Mouse (Mus musculus): ENCODE measurements around the gene Cers2.

Cers2 gene

GRCm38 (mm10) chr3:95314486-95315093 lies at the start of gene Cers2:
Cers2 (plus strand) TSS chr3:95314791.
- DNase-seq (ENCODE audit: low spot score), result no peak

GRCm38 (mm10) chr3:95266052-95266451 lies 48.5 kb upstream of the Cers2 start:
- DNase-seq (ENCODE audit: low spot score), result no peak

- no peak for DNase-seq (ENCODE audit: low spot score)
These were observed 46.7 kb upstream of the Cers2 start for GRCm38 (mm10) chr3:95267855-95268254.

GRCm38 (mm10) chr3:95269789-95270188 lies 44.8 kb upstream of the Cers2 start:
- DNase-seq (ENCODE audit: low spot score), result no peak

- DNase-seq (ENCODE audit: low spot score), result no peak
These were observed 43.7 kb upstream of the Cers2 start for GRCm38 (mm10) chr3:95270766-95271364.

GRCm38 (mm10) chr3:95273471-95273870 lies 41.1 kb upstream of the Cers2 start:
- DNase-seq (ENCODE audit: low spot score), result no peak

- no peak for DNase-seq (ENCODE audit: low spot score)
These were observed 40.1 kb upstream of the Cers2 start for GRCm38 (mm10) chr3:95274453-95274852.

- no peak for DNase-seq (ENCODE audit: low spot score)
These were observed 39.4 kb upstream of the Cers2 start for GRCm38 (mm10) chr3:95275161-95275560.

- DNase-seq (ENCODE audit: low spot score), result no peak
These were observed 38.1 kb upstream of the Cers2 start for GRCm38 (mm10) chr3:95276428-95276934.

- no peak for DNase-seq (ENCODE audit: low spot score)
These were observed 37.4 kb upstream of the Cers2 start for GRCm38 (mm10) chr3:95277149-95277551.

GRCm38 (mm10) chr3:95280747-95281146 lies 33.8 kb upstream of the Cers2 start:
- no peak for DNase-seq (ENCODE audit: low spot score)

- DNase-seq (ENCODE audit: low spot score), result peak; percentile 98
These were observed 33.1 kb upstream of the Cers2 start, which contains the start of the genes Mindy1 and Prune1 for GRCm38 (mm10) chr3:95281216-95282126. Mindy1 (plus strand) TSS chr3:95281345. Prune1 (minus strand) TSS chr3:95282076.

GRCm38 (mm10) chr3:95282381-95282864 lies 32.2 kb upstream of the Cers2 start:
- no peak for DNase-seq (ENCODE audit: low spot score)

GRCm38 (mm10) chr3:95282865-95283588 lies 31.6 kb upstream of the Cers2 start:
- DNase-seq (ENCODE audit: low spot score), result peak; percentile 81

- no peak for DNase-seq (ENCODE audit: low spot score)
These were observed 31.0 kb upstream of the Cers2 start for GRCm38 (mm10) chr3:95283589-95283941.

GRCm38 (mm10) chr3:95284062-95284461 lies 30.5 kb upstream of the Cers2 start:
- no peak for DNase-seq (ENCODE audit: low spot score)

GRCm38 (mm10) chr3:95284501-95285281 lies 29.9 kb upstream of the Cers2 start:
- DNase-seq (ENCODE audit: low spot score), result no peak

- DNase-seq (ENCODE audit: low spot score), result no peak
These were observed 29.2 kb upstream of the Cers2 start for GRCm38 (mm10) chr3:95285390-95285789.

- no peak for DNase-seq (ENCODE audit: low spot score)
These were observed 28.6 kb upstream of the Cers2 start for GRCm38 (mm10) chr3:95286011-95286410.

GRCm38 (mm10) chr3:95286510-95286909 lies 28.1 kb upstream of the Cers2 start:
- no peak for DNase-seq (ENCODE audit: low spot score)

- DNase-seq (ENCODE audit: low spot score), result no peak
These were observed 27.1 kb upstream of the Cers2 start for GRCm38 (mm10) chr3:95287541-95287940.
